Mouse (Mus musculus): Measurements from ENCODE around the gene Sepsecs. TPM values are rescaled to one million over a fixed set of nuclear protein-coding genes. Genes with fewer than 3 reads are reported as not detected.

The Sepsecs gene
- polyA plus RNA-seq, 1 experiment from 2014 or later: 9.2 TPM

GRCm38 (mm10) chr5:52611315-52611895 lies 58.1 kb downstream of the Sepsecs start:
- H3K9me3 ChIP-seq (ENCODE audit: control insufficient read depth, low read depth, low read length): no peaks in the 10 kb centered on the region; the same call in 1 of the 2 replicates
- H3K27me3 ChIP-seq (ENCODE audit: control insufficient read depth, insufficient read depth, low read length): no peaks in the 10 kb centered on the region
- H3K4me3 ChIP-seq (ENCODE audit: low read depth, low read length): no peak overlapping the region
- H3K9ac ChIP-seq (replicated peaks; ENCODE audit: low read depth, low read length): no peak overlapping the region
- H3K36me3 ChIP-seq (ENCODE audit: control insufficient read depth, insufficient read depth, low read length): no peaks in the 10 kb centered on the region
- ATAC-seq (ENCODE audit: insufficient number of reproducible peaks, insufficient read depth, low FRiP score, low read depth): no peak
- no peak overlapping the region for H3K4me2 ChIP-seq (replicated peaks; ENCODE audit: low read depth, low read length)
- WGBS: 71% methylated on average over 10 of the region's 10 CpGs
- H3K4me1 ChIP-seq (ENCODE audit: control insufficient read depth, insufficient read depth, low read length): peaks cover 5% of the 10 kb centered on the region; the same call in 1 of the 2 replicates
- H3K27ac ChIP-seq (ENCODE audit: low read length): no peak overlapping the region

GRCm38 (mm10) chr5:52610306-52610705 lies 59.2 kb downstream of the Sepsecs start:
- H3K4me1 ChIP-seq (ENCODE audit: control insufficient read depth, insufficient read depth, low read length): no peaks in the 10 kb centered on the region
- no peak overlapping the region for H3K9ac ChIP-seq (replicated peaks; ENCODE audit: low read depth, low read length)
- no peaks in the 10 kb centered on the region; the same call in 1 of the 2 replicates for H3K9me3 ChIP-seq (ENCODE audit: control insufficient read depth, low read depth, low read length)

GRCm38 (mm10) chr5:52609672-52610071 lies 59.8 kb downstream of the Sepsecs start:
- ATAC-seq (ENCODE audit: insufficient number of reproducible peaks, insufficient read depth, low FRiP score, low read depth): no peak

More at GRCm38 (mm10) chr5:52610306-52610705, 59.2 kb downstream of the Sepsecs start:
- no peaks in the 10 kb centered on the region for H3K27me3 ChIP-seq (ENCODE audit: control insufficient read depth, insufficient read depth, low read length)
- no peak overlapping the region for H3K4me2 ChIP-seq (replicated peaks; ENCODE audit: low read depth, low read length)
- H3K4me3 ChIP-seq (ENCODE audit: low read depth, low read length): no peak overlapping the region
- ATAC-seq (ENCODE audit: insufficient number of reproducible peaks, insufficient read depth, low FRiP score, low read depth): no peak
- no peaks in the 10 kb centered on the region for H3K36me3 ChIP-seq (ENCODE audit: control insufficient read depth, insufficient read depth, low read length)
- WGBS: 70% methylated on average over 4 of the region's 4 CpGs
- no peak overlapping the region for H3K27ac ChIP-seq (ENCODE audit: low read length)

GRCm38 (mm10) chr5:52604582-52605041 lies 64.9 kb downstream of the Sepsecs start:
- WGBS: 39% methylated on average over 6 of the region's 6 CpGs
- no peaks in the 10 kb centered on the region for H3K4me1 ChIP-seq (ENCODE audit: control insufficient read depth, insufficient read depth, low read length)
- no peaks in the 10 kb centered on the region for H3K36me3 ChIP-seq (ENCODE audit: control insufficient read depth, insufficient read depth, low read length)
- H3K27ac ChIP-seq (ENCODE audit: low read length): peak overlapping the region; percentile 66; the same call in 1 of the 2 replicates
- no peak overlapping the region for H3K4me2 ChIP-seq (replicated peaks; ENCODE audit: low read depth, low read length)
- peak; percentile 76 for ATAC-seq (ENCODE audit: insufficient number of reproducible peaks, insufficient read depth, low FRiP score, low read depth)
- H3K9ac ChIP-seq (replicated peaks; ENCODE audit: low read depth, low read length): no peak overlapping the region
- no peaks in the 10 kb centered on the region for H3K27me3 ChIP-seq (ENCODE audit: control insufficient read depth, insufficient read depth, low read length)
- no peaks in the 10 kb centered on the region; the same call in 1 of the 2 replicates for H3K9me3 ChIP-seq (ENCODE audit: control insufficient read depth, low read depth, low read length)
- H3K4me3 ChIP-seq (ENCODE audit: low read depth, low read length): no peak overlapping the region

More at GRCm38 (mm10) chr5:52609672-52610071, 59.8 kb downstream of the Sepsecs start:
- Histone ChIP-seq H3K4me2 (replicated peaks; ENCODE audit: low read depth, low read length) (no peak overlapping the region), H3K9me3 (ENCODE audit: control insufficient read depth, low read depth, low read length) (no peaks in the 10 kb centered on the region; the same call in 1 of the 2 replicates), H3K36me3 (ENCODE audit: control insufficient read depth, insufficient read depth, low read length) (no peaks in the 10 kb centered on the region), H3K9ac (replicated peaks; ENCODE audit: low read depth, low read length) (no peak overlapping the region), H3K4me1 (ENCODE audit: control insufficient read depth, insufficient read depth, low read length) (no peaks in the 10 kb centered on the region), H3K4me3 (ENCODE audit: low read depth, low read length) (no peak overlapping the region), H3K27me3 (ENCODE audit: control insufficient read depth, insufficient read depth, low read length) (no peaks in the 10 kb centered on the region), H3K27ac (ENCODE audit: low read length) (no peak overlapping the region)
- 67% methylated on average over 10 of the region's 10 CpGs for WGBS

GRCm38 (mm10) chr5:52590612-52591011 lies 78.9 kb downstream of the Sepsecs start:
- no peak for ATAC-seq (ENCODE audit: insufficient number of reproducible peaks, insufficient read depth, low FRiP score, low read depth)

More at GRCm38 (mm10) chr5:52590612-52591011, 78.9 kb downstream of the Sepsecs start:
- H3K9me3 ChIP-seq (ENCODE audit: control insufficient read depth, low read depth, low read length): no peaks in the 10 kb centered on the region
- WGBS: 86% methylated on average over 9 of the region's 9 CpGs
- H3K4me2 ChIP-seq (replicated peaks; ENCODE audit: low read depth, low read length): no peak overlapping the region
- no peak overlapping the region for H3K27ac ChIP-seq (ENCODE audit: low read length)
- H3K4me3 ChIP-seq (ENCODE audit: low read depth, low read length): no peak overlapping the region
- no peaks in the 10 kb centered on the region for H3K27me3 ChIP-seq (ENCODE audit: control insufficient read depth, insufficient read depth, low read length)
- no peaks in the 10 kb centered on the region for H3K4me1 ChIP-seq (ENCODE audit: control insufficient read depth, insufficient read depth, low read length)
- no peaks in the 10 kb centered on the region for H3K36me3 ChIP-seq (ENCODE audit: control insufficient read depth, insufficient read depth, low read length)
- H3K9ac ChIP-seq (replicated peaks; ENCODE audit: low read depth, low read length): no peak overlapping the region

Other genes starting within 250 kb of the Sepsecs start
- 3.4 and 4.3 TPM in 2 replicates for gene Ccdc149, start 198.2 kb downstream of the Sepsecs start, polyA plus RNA-seq (2014; fragmentation: Nextera tagmentation; extraction: Ambion mirVana)
- gene Lgi2, start 103.2 kb downstream of the Sepsecs start, polyA plus RNA-seq (2014; fragmentation: Nextera tagmentation; extraction: Ambion mirVana): 17.2 and 17.5 TPM in 2 replicates
- 23.8 and 27.5 TPM in 2 replicates for gene Pi4k2b, start 71.9 kb upstream of the Sepsecs start, polyA plus RNA-seq (2014; fragmentation: Nextera tagmentation; extraction: Ambion mirVana)
- 15.8 and 15.9 TPM in 2 replicates for gene Zcchc4, start 105.7 kb upstream of the Sepsecs start, polyA plus RNA-seq (2014; fragmentation: Nextera tagmentation; extraction: Ambion mirVana)
- gene Anapc4, start 164.3 kb upstream of the Sepsecs start, polyA plus RNA-seq (2014; fragmentation: Nextera tagmentation; extraction: Ambion mirVana): 98.7 and 110 TPM in 2 replicates

Measured in stomach, embryonic 14.5 days (tissue).